Mouse (Mus musculus) midbrain, postnatal 0 days (tissue): ENCODE measurements around the gene Asb16. TPM values are rescaled to one million over a fixed set of nuclear protein-coding genes. Genes with fewer than 3 reads are reported as not detected.
A peak's percentile ranks its signal among the peaks of the same experiment; 100 is the strongest.

Source experiments
- ATAC-seq: fragments of 200-750 bp; cut with Nextera tagmentation; 2 replicates; pipeline ENCODE4 v1.8.0; 2017; ENCODE audit warnings: moderate number of reproducible peaks, mild to moderate bottlenecking, moderate TSS enrichment, moderate library complexity; ENCODE audit not compliant: low FRiP score
- DNase-seq: peaks from one replicate; pipeline ENCODE4 v3.0.0-alpha.2; 2015; ENCODE audit warnings: low spot score
- H3K27ac ChIP-seq: fragments of 300-500 bp; sonication (generic); 2 replicates; pipeline ENCODE4 v1.5.1; 2014; ENCODE audit warnings: low read depth, mild to moderate bottlenecking, low read length, mixed read lengths
- H3K27me3 ChIP-seq: fragments of 300-500 bp; sonication (generic); 2 replicates; pipeline ENCODE4 v1.6.1; 2014; ENCODE audit warnings: low read length, control low read depth, mixed read lengths; ENCODE audit not compliant: insufficient read depth
- H3K36me3 ChIP-seq: fragments of 300-500 bp; sonication (generic); 2 replicates; pipeline ENCODE4 v1.6.1; 2014; ENCODE audit warnings: low read length, control low read depth, mixed read lengths; ENCODE audit not compliant: insufficient read depth
- H3K4me1 ChIP-seq: fragments of 300-500 bp; sonication (generic); 2 replicates; pipeline ENCODE4 v1.6.1; 2014; ENCODE audit warnings: mild to moderate bottlenecking, control low read depth, antibody characterized with exemption, low read length, mixed read lengths; ENCODE audit not compliant: insufficient read depth
- H3K4me2 ChIP-seq: fragments of 300-500 bp; sonication (generic); 2 replicates; pipeline ENCODE4 v1.6.1; 2014; ENCODE audit warnings: low read depth, mild to moderate bottlenecking, low read length, mixed read lengths; ENCODE audit not compliant: poor library complexity, severe bottlenecking
- H3K4me3 ChIP-seq: fragments of 300-500 bp; sonication (generic); 2 replicates; pipeline ENCODE4 v1.5.1; 2014; ENCODE audit warnings: low read depth, mild to moderate bottlenecking, low read length, moderate library complexity
- H3K9ac ChIP-seq: fragments of 300-500 bp; sonication (generic); replicated peaks from 2 replicates; pipeline ENCODE4 v1.6.1; 2014; ENCODE audit warnings: mild to moderate bottlenecking, low read length, moderate library complexity, mixed read lengths; ENCODE audit not compliant: poor library complexity, severe bottlenecking
- H3K9me3 ChIP-seq: fragments of 300-500 bp; sonication (generic); 2 replicates; pipeline ENCODE4 v1.6.1; 2016; ENCODE audit warnings: low read length, control low read depth
- CTCF ChIP-seq: IDR thresholded peaks from 2 replicates; pipeline ENCODE4 v1.5.1; 2016; ENCODE audit warnings: antibody characterized with exemption, mild to moderate bottlenecking
- WGBS: fragments of 180-500 bp; shearing (Covaris S2); extraction: QIAGEN DNeasy Blood & Tissue Kit; methylation state at CpG from one replicate; pipeline ENCODE4 v1.1.7; 2014; 5-methylcytosine and 5-hydroxymethylcytosine counted together
- polyA plus RNA-seq: library from polyadenylated mRNA; unstranded; fragments of >200 nt; fragmentation: Nextera tagmentation; extraction: Ambion mirVana; gene quantifications from 2 replicates; pipeline ENCODE4 v1.2.1, GENCODE M21; 2015
- total RNA-seq: library from RNA; depleted of rRNA; stranded (reverse); fragments of >200 nt; gene quantifications from 2 replicates; pipeline ENCODE4 v1.2.3, GENCODE M21; 2014; rRNA removed

Asb16 gene
- 2.3 and 2.5 TPM in 2 replicates for total RNA-seq
- polyA plus RNA-seq, result 0.28 and 0.32 TPM in 2 replicates

GRCm38 (mm10) chr11:102268520-102269244 lies at the start of gene Asb16:
Gene Asb16, plus strand, starts transcription at chr11:102268743.
- H3K4me2 ChIP-seq, result no peak within 1 kb of the TSS
- DNase-seq (no peak), ATAC-seq (no peak)
- H3K4me3 ChIP-seq, result no peak within 1 kb of the TSS
- H3K27me3 ChIP-seq, result no peaks in the 10 kb centered on the region
- WGBS, result 81% methylated on average over 12 of the region's 12 CpGs
- H3K9me3 ChIP-seq, result no peaks in the 10 kb centered on the region
- no peak within 1 kb of the TSS for H3K9ac ChIP-seq
- H3K4me1 ChIP-seq, result no peaks in the 10 kb centered on the region
- H3K27ac ChIP-seq, result no peak within 1 kb of the TSS
- TF ChIP-seq CTCF, result no peak
- H3K36me3 ChIP-seq, result no peaks in the 10 kb centered on the region

- no peak for TF ChIP-seq CTCF
- Histone ChIP-seq H3K36me3 (peaks cover 17% of the 10 kb centered on the region), H3K9me3 (no peaks in the 10 kb centered on the region), H3K4me1 (peaks cover 28% of the 10 kb centered on the region; the same call in 1 of the 2 replicates), H3K4me2 (peak overlapping the region; percentile 54), H3K4me3 (peak overlapping the region; percentile 22), H3K9ac (peak overlapping the region; percentile 59), H3K27ac (peak overlapping the region; percentile 62), H3K27me3 (no peaks in the 10 kb centered on the region)
- 2% methylated on average over 7 of the region's 10 CpGs for WGBS
- peak; percentile 60 for ATAC-seq
- peak; percentile 92 for DNase-seq
Measured at GRCm38 (mm10) chr11:102218783-102219182, 49.8 kb upstream of the Asb16 start.

- no peaks in the 10 kb centered on the region for H3K9me3 ChIP-seq
- peak overlapping the region; percentile 59; the same call in 1 of the 2 replicates for H3K9ac ChIP-seq
- H3K27ac ChIP-seq, result peak overlapping the region; percentile 62
- H3K27me3 ChIP-seq, result no peaks in the 10 kb centered on the region
- H3K4me1 ChIP-seq, result peaks cover 24% of the 10 kb centered on the region; the same call in 1 of the 2 replicates
- no peak overlapping the region for H3K4me3 ChIP-seq
- H3K4me2 ChIP-seq, result peak overlapping the region; percentile 54
- DNase-seq, result no peak
- no peak for ATAC-seq
- TF ChIP-seq CTCF, result no peak
- peaks cover 17% of the 10 kb centered on the region for H3K36me3 ChIP-seq
- 66% methylated on average over 14 of the region's 14 CpGs for WGBS
Measured at GRCm38 (mm10) chr11:102219247-102219993, 49.1 kb upstream of the Asb16 start.

DNA sequence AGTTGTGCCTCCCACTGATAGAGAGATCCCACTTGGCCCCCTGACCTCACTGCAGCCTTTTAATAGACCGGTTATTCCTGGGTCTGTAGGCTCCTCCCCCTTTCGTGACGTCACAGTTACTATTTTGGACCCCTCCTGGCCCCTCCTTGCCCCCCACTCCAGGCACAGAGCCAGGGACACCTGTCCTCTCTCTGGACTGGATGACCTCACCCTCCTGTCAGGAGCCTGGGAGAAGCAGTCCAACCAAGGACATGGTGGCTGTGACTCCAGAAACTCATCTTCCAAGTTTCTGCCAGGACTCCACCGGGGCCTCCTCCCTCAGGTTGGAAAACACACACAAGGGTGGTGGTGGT lies 48.6 kb upstream of the Asb16 start:
- Histone ChIP-seq H3K4me3 (no peak overlapping the region), H3K36me3 (peaks cover 17% of the 10 kb centered on the region), H3K9me3 (no peaks in the 10 kb centered on the region), H3K27ac (no peak overlapping the region), H3K4me2 (no peak overlapping the region), H3K27me3 (no peaks in the 10 kb centered on the region), H3K9ac (no peak overlapping the region), H3K4me1 (peaks cover 29% of the 10 kb centered on the region; the same call in 1 of the 2 replicates)
- DNase-seq (no peak), ATAC-seq (no peak)
- no peak for TF ChIP-seq CTCF
- WGBS, result 81% methylated on average over 4 of the region's 4 CpGs

DNA sequence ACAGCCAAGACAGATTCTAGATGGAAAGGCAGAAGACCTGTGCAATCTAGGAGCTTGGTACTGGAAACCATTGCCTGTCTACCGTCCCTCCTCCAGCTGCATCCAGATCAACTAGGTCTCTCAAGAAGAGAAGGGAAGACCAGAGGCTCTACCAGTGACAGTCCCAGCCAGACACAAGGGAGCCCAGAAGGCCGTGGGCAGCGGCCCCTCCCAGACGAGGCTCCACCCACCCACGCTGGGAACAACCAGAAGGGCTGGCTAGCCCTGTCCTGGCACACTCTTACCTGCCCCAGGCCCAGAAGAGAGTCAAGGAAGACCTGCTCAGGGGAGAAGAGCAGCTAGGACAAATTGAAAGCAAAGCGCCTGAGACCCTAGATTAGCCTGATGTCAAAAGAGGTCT lies 48.1 kb upstream of the Asb16 start:
- H3K4me1 ChIP-seq, result peaks cover 30% of the 10 kb centered on the region; the same call in 1 of the 2 replicates
- 66% methylated on average over 6 of the region's 6 CpGs for WGBS
- no peaks in the 10 kb centered on the region for H3K27me3 ChIP-seq
- no peak overlapping the region for H3K27ac ChIP-seq
- H3K9ac ChIP-seq, result no peak overlapping the region
- H3K4me3 ChIP-seq, result no peak overlapping the region
- DNase-seq, result no peak
- ATAC-seq, result no peak
- TF ChIP-seq CTCF, result no peak
- peaks cover 17% of the 10 kb centered on the region for H3K36me3 ChIP-seq
- H3K4me2 ChIP-seq, result no peak overlapping the region
- no peaks in the 10 kb centered on the region for H3K9me3 ChIP-seq
